Mouse (Mus musculus): Measurements from ENCODE around the gene Rsad2. TPM values are rescaled to one million over a fixed set of nuclear protein-coding genes. Genes with fewer than 3 reads are reported as not detected.
A peak's percentile ranks its signal among the peaks of the same experiment; 100 is the strongest.
"Not testable (repeated sequence)": the region's sequence is repeated elsewhere in the genome, so short reads cannot be mapped to it uniquely, and the experiment has no call there.

The Rsad2 gene
- total RNA-seq, 2 experiments from 2014 or later, result 0.61 to 1.1 TPM

- Histone ChIP-seq H3K4me3 (no peak overlapping the region), H3K27ac (no peak overlapping the region)
- TF ChIP-seq CTCF (conservative IDR thresholded peaks at IDR 0.05), result no peak
- DNase-seq (ENCODE audit: low spot score in 2 of 2), result no peak
Measured at GRCm38 (mm10) chr12:26436334-26436733, 19.9 kb downstream of the Rsad2 start.

DNA sequence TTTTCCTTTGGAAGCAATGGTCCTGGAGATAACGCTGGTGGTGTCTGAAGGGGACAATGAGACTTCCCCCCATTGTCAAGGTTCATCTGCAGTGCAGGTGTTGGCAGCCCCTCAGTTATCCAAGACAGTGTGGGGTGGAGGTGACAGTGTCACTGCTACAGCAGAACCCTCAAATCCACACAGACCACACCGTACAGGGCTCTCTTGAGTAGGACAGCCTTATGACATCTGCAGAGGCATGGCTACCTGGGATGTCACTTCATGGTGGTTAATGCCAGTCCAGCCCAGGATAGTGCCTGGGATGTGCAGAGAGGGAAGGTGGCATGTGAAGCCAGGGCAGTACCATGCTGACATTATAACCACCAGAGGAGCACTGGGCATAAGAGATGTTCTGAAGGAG is 27.5 kb downstream of the Rsad2 start:
- not testable (repeated sequence) for H3K4me3 ChIP-seq; DNase-seq (ENCODE audit: low spot score in 2 of 2); H3K27ac ChIP-seq

DNA sequence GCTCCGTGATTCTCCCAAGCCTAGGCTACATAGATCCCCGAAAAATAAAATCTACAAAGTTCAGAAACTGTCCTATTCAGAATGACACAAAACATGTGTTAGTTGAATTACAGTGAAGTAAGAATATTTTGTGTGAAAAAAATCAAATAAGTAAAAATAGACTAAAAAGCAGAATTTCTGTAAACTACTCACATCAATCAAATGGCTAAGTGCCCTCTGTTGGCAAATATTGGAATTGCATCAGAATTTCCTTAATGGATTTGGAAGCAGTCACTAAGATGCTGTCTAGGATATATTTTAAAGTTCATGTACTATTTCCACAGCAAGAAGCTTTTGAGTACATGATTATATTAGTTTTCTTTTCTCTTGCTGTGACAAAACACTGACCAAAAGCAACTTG is 31.4 kb downstream of the Rsad2 start:
- no peak overlapping the region for H3K4me3 ChIP-seq
- H3K27ac ChIP-seq, result no peak overlapping the region
- TF ChIP-seq CTCF (conservative IDR thresholded peaks at IDR 0.05), result peak; percentile 90
- DNase-seq (ENCODE audit: low spot score in 2 of 2), result peak in 1 of 2 experiments; percentile 64

GRCm38 (mm10) chr12:26418322-26418721 is 37.9 kb downstream of the Rsad2 start:
- Histone ChIP-seq H3K27ac (no peak overlapping the region), H3K4me3 (no peak overlapping the region)
- no peak for TF ChIP-seq CTCF (conservative IDR thresholded peaks at IDR 0.05)
- no peak for DNase-seq (ENCODE audit: low spot score in 2 of 2)

DNA sequence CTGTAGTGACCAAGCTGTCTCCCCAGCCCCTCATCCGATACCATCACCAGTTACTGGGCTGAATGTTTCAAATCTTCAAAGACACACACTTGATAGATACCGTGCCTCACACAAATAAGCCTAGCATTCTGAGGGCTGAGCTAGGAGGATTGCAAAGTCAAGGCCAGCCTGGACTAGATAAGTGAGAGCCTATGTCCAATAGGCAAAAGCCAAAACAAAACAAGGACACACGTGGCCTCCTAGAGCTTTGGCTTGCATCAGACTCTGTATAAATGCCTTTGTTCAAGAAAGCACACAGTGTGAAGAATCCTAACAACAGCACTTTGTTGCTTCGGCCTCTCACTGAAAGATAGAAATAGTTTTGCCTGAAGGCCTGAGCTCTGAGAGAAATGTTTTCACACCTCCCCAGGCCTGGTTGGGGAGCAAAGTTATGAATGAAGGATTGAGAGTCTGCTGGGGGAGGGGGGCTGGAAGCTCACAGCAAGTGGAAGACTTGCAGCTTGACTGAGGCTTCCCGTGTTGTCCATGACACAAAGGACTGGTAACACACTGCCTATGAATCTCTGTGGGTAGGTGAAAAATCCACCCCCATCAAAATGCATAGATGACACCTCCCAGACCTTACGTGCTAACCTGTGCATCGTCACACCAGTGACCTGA is 39.5 kb downstream of the Rsad2 start:
- no peak for TF ChIP-seq CTCF (conservative IDR thresholded peaks at IDR 0.05)
- DNase-seq (ENCODE audit: low spot score in 2 of 2), result no peak
- Histone ChIP-seq H3K4me3 (no peak overlapping the region), H3K27ac (peak overlapping the region; percentile 36; the same call in 1 of the 2 replicates)

DNA sequence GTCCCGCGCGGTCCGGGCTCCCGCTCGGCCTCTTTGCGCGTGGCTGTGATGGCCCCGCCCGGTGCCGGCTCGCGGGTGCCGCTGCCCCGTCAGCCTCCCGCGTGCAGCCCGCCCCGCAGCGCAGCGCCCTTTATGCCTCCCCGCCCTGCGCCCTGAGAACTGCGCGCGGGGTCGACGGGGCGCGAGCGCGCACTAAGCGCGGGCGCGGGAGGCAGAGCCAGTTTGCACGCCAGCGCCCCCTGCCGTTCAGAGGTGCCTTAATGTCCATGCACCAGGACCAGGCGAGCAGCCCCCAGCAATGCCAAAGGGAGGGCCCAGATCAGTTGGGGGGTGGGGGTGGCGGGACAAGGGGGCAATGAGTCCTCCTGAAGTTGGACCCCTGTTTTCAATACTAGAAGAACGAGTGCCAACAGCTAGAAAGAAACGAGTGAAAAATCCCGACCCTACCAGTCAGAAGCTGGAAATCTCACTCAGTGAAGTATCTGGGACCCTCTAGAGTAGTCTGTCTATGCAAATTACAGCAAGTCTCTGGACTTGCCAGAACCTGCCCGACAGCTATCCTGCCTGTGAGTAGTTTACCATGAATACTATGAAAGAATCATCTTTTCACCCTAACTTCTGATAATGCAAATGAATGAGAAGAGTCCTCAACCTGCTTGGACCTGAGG is 41.0 kb downstream of the Rsad2 start, which contains the start of gene Rnf144a:
TSS of gene Rnf144a (minus strand) at position 151 of the 668 bp plus-strand sequence.
- TF ChIP-seq CTCF (conservative IDR thresholded peaks at IDR 0.05), result peak; percentile 81
- DNase-seq (ENCODE audit: low spot score in 2 of 2), result peak; percentile 79 to 97
- Histone ChIP-seq H3K4me3 (peak within 1 kb of the TSS; percentile 96), H3K27ac (peak within 1 kb of the TSS; percentile 97)

DNA sequence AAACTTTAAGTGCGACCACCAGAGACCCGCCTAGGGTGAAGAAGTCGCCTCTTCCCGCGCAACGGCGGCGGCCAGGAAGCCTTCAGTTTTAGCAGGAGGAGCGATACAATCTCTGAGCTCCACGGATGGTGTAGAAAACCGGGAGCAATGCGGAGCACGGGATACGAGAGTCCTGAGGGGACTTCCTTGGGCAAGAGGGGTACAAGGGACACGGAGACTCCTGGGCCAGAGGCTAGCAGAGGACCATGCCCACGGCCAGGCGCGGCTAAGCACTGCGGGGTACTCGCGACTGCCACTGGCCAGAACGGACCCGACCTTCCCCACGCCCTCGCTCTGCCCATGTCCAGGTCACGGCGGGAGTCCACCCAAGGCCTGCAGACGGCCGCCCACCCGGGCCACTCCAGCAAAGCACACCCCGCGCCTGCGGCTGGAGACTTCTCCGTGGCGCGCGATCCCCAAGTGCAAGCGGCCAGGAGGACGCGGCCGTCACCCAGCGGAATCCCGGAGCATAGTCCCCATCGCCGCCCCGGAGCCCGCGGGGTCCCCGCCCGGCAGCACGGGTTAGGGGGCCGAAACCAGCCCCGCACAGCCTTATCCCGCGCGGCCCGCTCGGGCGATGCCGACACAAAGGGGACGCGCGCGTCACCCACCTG is 41.7 kb downstream of the Rsad2 start:
- peak overlapping the region; percentile 97 for H3K27ac ChIP-seq
- no peak for TF ChIP-seq CTCF (conservative IDR thresholded peaks at IDR 0.05)
- peak overlapping the region; percentile 96 for H3K4me3 ChIP-seq
- DNase-seq (ENCODE audit: low spot score in 2 of 2), result peak in 1 of 2 experiments; percentile 24

- no peak for TF ChIP-seq CTCF (conservative IDR thresholded peaks at IDR 0.05)
- H3K27ac ChIP-seq, result peak overlapping the region; percentile 97
- DNase-seq (ENCODE audit: low spot score in 2 of 2), result no peak
- H3K4me3 ChIP-seq, result peak overlapping the region; percentile 96
Measured at GRCm38 (mm10) chr12:26413961-26414411, 42.3 kb downstream of the Rsad2 start.

- peak overlapping the region; percentile 97; the same call in 1 of the 2 replicates for H3K27ac ChIP-seq
- no peak for TF ChIP-seq CTCF (conservative IDR thresholded peaks at IDR 0.05)
- no peak for DNase-seq (ENCODE audit: low spot score in 2 of 2)
- H3K4me3 ChIP-seq, result peak overlapping the region; percentile 96
Measured at GRCm38 (mm10) chr12:26412802-26413201, 43.5 kb downstream of the Rsad2 start.

DNA sequence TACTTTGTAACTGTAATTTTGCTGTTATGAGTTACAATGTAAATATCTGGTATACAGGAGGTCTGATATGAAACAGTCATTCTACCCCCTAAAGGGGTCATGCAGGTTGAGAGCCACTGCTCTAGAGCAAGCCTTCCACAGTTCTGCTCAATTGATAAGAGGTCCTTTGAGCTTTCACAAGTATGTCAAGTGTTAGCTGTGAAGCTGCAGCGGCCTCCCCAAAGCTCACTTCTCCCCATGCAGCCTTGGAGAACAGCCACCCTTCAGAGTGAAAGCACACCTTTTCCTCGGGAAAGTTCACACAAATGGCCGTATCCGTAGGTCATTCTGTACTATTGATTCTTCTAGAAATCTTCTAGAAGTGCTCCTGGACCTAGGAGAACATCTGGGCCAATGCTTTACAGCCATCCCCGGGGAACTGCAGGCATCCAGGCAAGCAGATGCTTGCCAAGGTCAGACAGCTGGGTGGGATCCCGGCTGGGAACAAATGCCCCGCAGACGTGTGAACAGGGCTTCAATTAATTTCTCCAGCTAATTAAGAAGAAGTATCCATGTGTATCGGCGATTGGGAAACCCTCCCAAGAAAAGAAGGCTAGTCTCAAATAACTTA is 44.3 kb downstream of the Rsad2 start:
- TF ChIP-seq CTCF (conservative IDR thresholded peaks at IDR 0.05), result no peak
- DNase-seq (ENCODE audit: low spot score in 2 of 2), result no peak
- H3K27ac ChIP-seq, result peak overlapping the region; percentile 97; the same call in 1 of the 2 replicates
- peak overlapping the region; percentile 96; the same call in 1 of the 2 replicates for H3K4me3 ChIP-seq

DNA sequence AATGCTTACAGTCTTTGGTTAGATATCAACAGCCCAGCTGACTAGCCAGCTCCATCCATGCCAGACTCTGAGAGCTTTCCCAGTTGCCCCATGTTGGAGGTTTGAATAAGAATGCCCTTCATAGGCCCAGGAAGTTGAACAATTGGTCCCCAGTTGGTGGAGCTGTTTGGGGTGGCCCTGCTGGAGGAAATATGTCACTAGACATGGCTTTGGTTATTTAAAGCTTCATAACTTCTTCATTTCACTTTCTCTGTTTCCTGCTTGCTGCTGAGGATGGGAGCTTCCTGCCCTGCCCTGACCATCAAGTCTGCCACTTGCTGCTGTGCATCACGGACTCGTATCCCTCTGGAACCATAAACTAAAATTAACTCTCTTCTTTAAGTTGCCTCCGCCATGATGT is 45.8 kb downstream of the Rsad2 start:
- Histone ChIP-seq H3K4me3 (no peak overlapping the region), H3K27ac (no peak overlapping the region)
- DNase-seq (ENCODE audit: low spot score in 2 of 2), result no peak
- 0 out of 2 replicates have a peak, but pooled peaks have one; percentile 13 for TF ChIP-seq CTCF (conservative IDR thresholded peaks at IDR 0.05)

GRCm38 (mm10) chr12:26408707-26409106 is 47.5 kb downstream of the Rsad2 start:
- no peak for DNase-seq (ENCODE audit: low spot score in 2 of 2)
- TF ChIP-seq CTCF (conservative IDR thresholded peaks at IDR 0.05), result no peak
- Histone ChIP-seq H3K27ac (no peak overlapping the region), H3K4me3 (no peak overlapping the region)

All from layer of hippocampus, adult 2 months (tissue).